Mouse (Mus musculus) intestine, embryonic 15.5 days (tissue): ENCODE data around the gene Nfe2l2. TPM values are rescaled to one million over a fixed set of nuclear protein-coding genes. Genes with fewer than 3 reads are reported as not detected.
A peak's percentile ranks its signal among the peaks of the same experiment; 100 is the strongest.

ENCODE experiments used
- ATAC-seq: fragments of 200-750 bp; cut with Nextera tagmentation; 2 replicates; pipeline ENCODE4 v1.8.0; 2017; ENCODE audit warnings: moderate TSS enrichment, moderate library complexity
- H3K27ac ChIP-seq: fragments of 300-500 bp; sonication (generic); 2 replicates; pipeline ENCODE4 v1.5.1; 2015; ENCODE audit warnings: mild to moderate bottlenecking, inconsistent platforms
- H3K27me3 ChIP-seq: fragments of 300-500 bp; sonication (generic); replicated peaks from 2 replicates; pipeline ENCODE4 v1.6.1; 2015; ENCODE audit warnings: inconsistent platforms
- H3K36me3 ChIP-seq: fragments of 300-500 bp; sonication (generic); 2 replicates; pipeline ENCODE4 v1.6.1; 2015; ENCODE audit warnings: inconsistent platforms
- H3K4me1 ChIP-seq: fragments of 300-500 bp; sonication (generic); replicated peaks from 2 replicates; pipeline ENCODE4 v1.6.1; 2015; ENCODE audit warnings: inconsistent platforms
- H3K4me2 ChIP-seq: fragments of 300-500 bp; sonication (generic); replicated peaks from 2 replicates; pipeline ENCODE4 v1.6.1; 2015; ENCODE audit warnings: mild to moderate bottlenecking, inconsistent platforms
- H3K4me3 ChIP-seq: fragments of 300-500 bp; sonication (generic); replicated peaks from 2 replicates; pipeline ENCODE4 v1.5.1; 2015; ENCODE audit warnings: inconsistent platforms
- H3K9ac ChIP-seq: fragments of 300-500 bp; sonication (generic); 2 replicates; pipeline ENCODE4 v1.6.1; 2015; ENCODE audit warnings: inconsistent platforms
- H3K9me3 ChIP-seq: fragments of 300-500 bp; sonication (generic); 2 replicates; pipeline ENCODE4 v1.6.1; 2016; ENCODE audit warnings: inconsistent platforms
- WGBS: fragments of 180-500 bp; shearing (Covaris S2); methylation state at CpG from one replicate; pipeline ENCODE4 v1.1.7; 2015; 5-methylcytosine and 5-hydroxymethylcytosine counted together
- polyA plus RNA-seq: library from polyadenylated mRNA; unstranded; fragments of >200 nt; fragmentation: Nextera tagmentation; extraction: Ambion mirVana; gene quantifications from 2 replicates; pipeline ENCODE4 v1.2.1, GENCODE M21; 2015

Gene Nfe2l2
- polyA plus RNA-seq, 1 experiment from 2014 or later = 93.6 TPM

DNA sequence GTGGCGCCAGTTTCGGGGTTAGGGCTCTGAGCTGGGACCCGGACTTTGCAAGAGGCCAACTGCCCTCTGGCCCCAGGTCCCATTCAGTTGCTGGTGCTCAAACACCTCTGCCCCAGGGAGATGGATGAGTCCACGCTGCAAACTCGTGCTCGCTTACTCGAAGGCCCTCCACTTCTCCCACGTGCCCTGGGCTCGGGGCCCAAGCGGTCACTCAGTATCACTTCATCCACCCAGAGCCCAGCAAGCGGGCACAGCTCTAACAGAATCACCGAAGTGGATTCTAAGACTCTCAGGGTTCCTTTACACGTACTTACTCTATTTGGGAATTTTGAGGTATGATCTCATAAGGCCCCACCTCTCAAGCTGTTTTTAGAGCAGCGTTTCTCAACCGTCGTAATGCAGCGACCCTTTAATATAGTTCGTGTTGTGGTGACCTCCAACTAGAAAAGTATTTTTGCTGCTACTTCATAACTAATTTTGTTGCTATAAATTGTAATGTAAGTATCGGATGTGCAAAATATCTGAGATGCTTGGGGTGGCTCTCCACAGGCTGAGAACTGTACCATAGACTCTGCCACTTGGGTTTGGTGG lies 816 bp upstream of the Nfe2l2 start:
- Histone ChIP-seq H3K27ac (peak overlapping the region; percentile 98), H3K4me1 (peaks cover 8% of the 10 kb centered on the region; the same call in 1 of the 2 replicates), H3K27me3 (no peaks in the 10 kb centered on the region), H3K4me2 (peak overlapping the region; percentile 86), H3K9me3 (no peaks in the 10 kb centered on the region), H3K36me3 (no peaks in the 10 kb centered on the region), H3K9ac (peak overlapping the region; percentile 95), H3K4me3 (peak overlapping the region; percentile 89)
- ATAC-seq = no peak
- 10% methylated on average over 19 of the region's 19 CpGs for whole genome bisulfite sequencing

DNA sequence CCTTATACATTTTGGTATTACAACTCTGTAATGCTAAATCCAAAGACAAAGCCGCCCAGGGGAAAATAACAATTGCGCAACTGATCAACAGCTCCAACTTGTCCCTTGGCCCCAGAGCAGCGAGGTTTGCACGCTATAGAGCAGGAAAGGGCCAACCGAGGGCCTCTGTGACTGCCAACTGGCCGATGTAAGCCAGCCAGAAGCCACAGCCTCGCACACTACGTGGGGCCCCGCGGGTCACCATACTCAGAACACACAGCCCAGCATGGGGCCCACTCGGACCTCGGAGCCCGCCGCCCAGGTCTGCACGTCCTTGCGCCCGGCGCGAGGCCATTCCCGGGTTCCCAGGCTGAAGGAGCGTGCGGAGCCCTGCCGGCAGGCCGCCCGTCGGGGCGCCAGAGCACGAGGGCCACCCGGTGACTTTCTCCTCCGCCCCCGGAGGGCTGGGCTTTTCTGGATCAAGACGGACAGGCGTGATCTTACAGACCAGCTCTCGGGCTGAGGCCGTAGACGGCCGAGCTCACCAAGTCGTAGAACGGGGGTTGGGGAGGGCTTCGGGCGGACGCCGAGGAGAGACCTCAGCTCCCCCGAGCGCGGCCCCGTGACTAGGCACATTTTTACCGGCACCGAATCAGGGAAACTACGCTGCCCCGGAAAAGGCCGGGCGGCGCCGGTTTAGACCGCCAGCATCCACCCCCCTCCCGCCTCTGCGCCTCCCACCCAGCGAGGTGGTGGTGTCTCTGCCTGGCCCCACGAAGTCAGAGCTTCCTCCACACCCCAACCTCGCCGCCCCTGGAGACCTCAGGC lies 863 bp downstream of the Nfe2l2 start:
- no peaks in the 10 kb centered on the region for H3K36me3 ChIP-seq
- H3K27me3 ChIP-seq = no peaks in the 10 kb centered on the region
- peak overlapping the region; percentile 98 for H3K27ac ChIP-seq
- ATAC-seq = peak; percentile 54
- H3K4me1 ChIP-seq = peaks cover 13% of the 10 kb centered on the region
- H3K4me3 ChIP-seq = peak overlapping the region; percentile 89
- no peaks in the 10 kb centered on the region for H3K9me3 ChIP-seq
- peak overlapping the region; percentile 95 for H3K9ac ChIP-seq
- under 1% methylated on average over 62 of the region's 62 CpGs for WGBS
- H3K4me2 ChIP-seq = peak overlapping the region; percentile 86

GRCm38 (mm10) chr2:75702588-75702976 lies 1.9 kb downstream of the Nfe2l2 start:
- no peak for ATAC-seq
- WGBS = 11% methylated on average over 5 of the region's 5 CpGs
- Histone ChIP-seq H3K9ac (peak overlapping the region; percentile 95), H3K4me1 (peaks cover 21% of the 10 kb centered on the region), H3K36me3 (no peaks in the 10 kb centered on the region), H3K4me2 (peak overlapping the region; percentile 86), H3K27me3 (no peaks in the 10 kb centered on the region), H3K4me3 (peak overlapping the region; percentile 89), H3K9me3 (no peaks in the 10 kb centered on the region), H3K27ac (peak overlapping the region; percentile 98)

DNA sequence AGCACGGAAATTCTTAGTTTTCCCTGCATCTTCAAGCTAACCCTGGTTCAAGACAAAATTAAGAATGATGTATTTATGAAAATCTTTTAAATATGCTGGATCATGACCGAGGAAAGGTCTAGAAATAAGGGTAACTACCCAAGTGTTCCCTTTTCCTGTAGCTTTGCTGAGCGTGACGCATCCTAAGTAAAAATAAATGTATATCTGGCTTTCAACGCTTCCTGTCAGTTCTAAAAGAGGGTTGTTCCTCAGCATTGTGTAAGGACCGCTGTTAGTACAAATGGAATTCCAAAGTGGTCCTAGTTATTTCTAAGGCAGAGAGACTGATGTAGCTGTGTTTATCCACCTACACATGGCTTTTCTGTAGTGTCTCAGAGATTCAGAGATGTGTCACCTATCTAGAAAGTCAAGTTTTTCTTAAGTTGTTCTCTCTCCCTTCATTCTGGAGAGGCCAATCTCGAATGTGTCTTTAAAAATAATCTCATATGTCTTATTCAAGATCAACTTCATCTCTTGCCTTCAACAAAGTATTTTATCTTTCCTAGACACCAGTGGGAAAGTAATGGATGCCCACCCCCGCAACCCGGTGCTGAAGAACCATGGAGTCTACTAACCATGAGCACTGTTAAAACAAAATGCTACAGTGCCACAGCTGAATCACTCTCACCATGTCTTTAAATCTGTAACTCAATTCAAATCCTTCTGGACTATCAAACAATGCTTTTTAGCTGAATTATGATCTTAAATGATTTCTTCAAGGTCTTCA lies 2.4 kb downstream of the Nfe2l2 start:
- WGBS = 51% methylated on average over 9 of the region's 9 CpGs

GRCm38 (mm10) chr2:75701207-75701606 lies 3.2 kb downstream of the Nfe2l2 start:
- ATAC-seq = no peak
- Histone ChIP-seq H3K36me3 (no peaks in the 10 kb centered on the region), H3K4me3 (peak overlapping the region; percentile 89), H3K4me1 (peaks cover 21% of the 10 kb centered on the region), H3K27ac (0 out of 2 replicates have a peak overlapping the region, but pooled peaks have one; percentile 9), H3K4me2 (peak overlapping the region; percentile 86), H3K27me3 (no peaks in the 10 kb centered on the region), H3K9ac (no peak overlapping the region), H3K9me3 (no peaks in the 10 kb centered on the region)
- WGBS = 49% methylated on average over 3 of the region's 3 CpGs

More for the DNA sequence above, 2.4 kb downstream of the Nfe2l2 start:
- Histone ChIP-seq H3K9me3 (no peaks in the 10 kb centered on the region), H3K36me3 (no peaks in the 10 kb centered on the region), H3K27ac (peak overlapping the region; percentile 24; the same call in 1 of the 2 replicates), H3K27me3 (no peaks in the 10 kb centered on the region), H3K4me1 (peaks cover 17% of the 10 kb centered on the region), H3K4me3 (peak overlapping the region; percentile 89), H3K4me2 (peak overlapping the region; percentile 86), H3K9ac (peak overlapping the region; percentile 95)
- no peak for ATAC-seq

- Histone ChIP-seq H3K4me2 (peak overlapping the region; percentile 86; the same call in 1 of the 2 replicates), H3K9ac (no peak overlapping the region), H3K4me3 (no peak overlapping the region), H3K9me3 (no peaks in the 10 kb centered on the region), H3K27ac (no peak overlapping the region), H3K36me3 (no peaks in the 10 kb centered on the region), H3K27me3 (no peaks in the 10 kb centered on the region), H3K4me1 (peaks cover 24% of the 10 kb centered on the region)
- no peak for ATAC-seq
- WGBS = 72% methylated on average over 3 of the region's 3 CpGs
These were observed 3.9 kb downstream of the Nfe2l2 start for GRCm38 (mm10) chr2:75700543-75700942.

GRCm38 (mm10) chr2:75698874-75699273 lies 5.6 kb downstream of the Nfe2l2 start:
- H3K4me2 ChIP-seq = no peak overlapping the region
- H3K9ac ChIP-seq = no peak overlapping the region
- H3K36me3 ChIP-seq = no peaks in the 10 kb centered on the region
- H3K9me3 ChIP-seq = no peaks in the 10 kb centered on the region
- no peak overlapping the region for H3K4me3 ChIP-seq
- H3K27ac ChIP-seq = peak overlapping the region; percentile 70; the same call in 1 of the 2 replicates
- no peak for ATAC-seq
- 84% methylated on average over 3 of the region's 3 CpGs for WGBS
- H3K4me1 ChIP-seq = peaks cover 26% of the 10 kb centered on the region
- H3K27me3 ChIP-seq = no peaks in the 10 kb centered on the region

GRCm38 (mm10) chr2:75698007-75698406 lies 6.4 kb downstream of the Nfe2l2 start:
- H3K4me3 ChIP-seq = no peak overlapping the region
- WGBS = 52% methylated on average over 4 of the region's 4 CpGs
- no peaks in the 10 kb centered on the region for H3K9me3 ChIP-seq
- H3K36me3 ChIP-seq = no peaks in the 10 kb centered on the region
- H3K9ac ChIP-seq = no peak overlapping the region
- H3K27me3 ChIP-seq = no peaks in the 10 kb centered on the region
- peaks cover 30% of the 10 kb centered on the region for H3K4me1 ChIP-seq
- H3K27ac ChIP-seq = peak overlapping the region; percentile 71
- no peak for ATAC-seq
- H3K4me2 ChIP-seq = peak overlapping the region; percentile 41

- peak overlapping the region; percentile 46 for H3K4me2 ChIP-seq
- WGBS = 68% methylated on average over 3 of the region's 3 CpGs
- H3K36me3 ChIP-seq = 0 out of 2 replicates have a peak, but pooled peaks cover 2% of the 10 kb centered on the region
- H3K9me3 ChIP-seq = no peaks in the 10 kb centered on the region
- ATAC-seq = peak; percentile 83
- H3K4me3 ChIP-seq = no peak overlapping the region
- no peaks in the 10 kb centered on the region for H3K27me3 ChIP-seq
- no peak overlapping the region for H3K9ac ChIP-seq
- H3K27ac ChIP-seq = peak overlapping the region; percentile 71
- peaks cover 30% of the 10 kb centered on the region for H3K4me1 ChIP-seq
These were observed 7.2 kb downstream of the Nfe2l2 start for GRCm38 (mm10) chr2:75697222-75697621.

- H3K9ac ChIP-seq = peak overlapping the region; percentile 4; the same call in 1 of the 2 replicates
- H3K27ac ChIP-seq = peak overlapping the region; percentile 71
- H3K9me3 ChIP-seq = no peaks in the 10 kb centered on the region
- H3K4me2 ChIP-seq = peak overlapping the region; percentile 46
- H3K27me3 ChIP-seq = no peaks in the 10 kb centered on the region
- H3K4me1 ChIP-seq = peaks cover 30% of the 10 kb centered on the region
- no peak overlapping the region for H3K4me3 ChIP-seq
- WGBS = 36% methylated on average over 5 of the region's 5 CpGs
- ATAC-seq = no peak
- H3K36me3 ChIP-seq = 0 out of 2 replicates have a peak, but pooled peaks cover 6% of the 10 kb centered on the region
These were observed 8.1 kb downstream of the Nfe2l2 start for GRCm38 (mm10) chr2:75696371-75696770.

GRCm38 (mm10) chr2:75695676-75696350 lies 8.6 kb downstream of the Nfe2l2 start:
- Histone ChIP-seq H3K4me3 (no peak overlapping the region), H3K4me2 (peak overlapping the region; percentile 46), H3K36me3 (0 out of 2 replicates have a peak, but pooled peaks cover 6% of the 10 kb centered on the region), H3K9me3 (no peaks in the 10 kb centered on the region), H3K9ac (peak overlapping the region; percentile 4; the same call in 1 of the 2 replicates), H3K4me1 (peaks cover 30% of the 10 kb centered on the region), H3K27ac (peak overlapping the region; percentile 71; the same call in 1 of the 2 replicates), H3K27me3 (no peaks in the 10 kb centered on the region)
- no peak for ATAC-seq
- WGBS = 43% methylated on average over 9 of the region's 9 CpGs
